Mouse (Mus musculus): ENCODE results near the gene 5031439G07Rik.

GRCm38 (mm10) chr15:84934901-84935300 lies 53.5 kb downstream of the 5031439G07Rik start:
- TF ChIP-seq TAL1 (IDR thresholded peaks at IDR 0.05; ENCODE audit: low read length) (no peak), GATA1 (IDR thresholded peaks at IDR 0.05; ENCODE audit: low read length) (no peak)
